Mouse (Mus musculus): Measurements from ENCODE around the gene Abat.

GRCm38 (mm10) chr16:8667814-8668213, 154.6 kb downstream of the Abat start:
- TF ChIP-seq CTCF (conservative IDR thresholded peaks at IDR 0.05; ENCODE audit: low read length) (no peak), POU5F1 (IDR thresholded peaks at IDR 0.05; ENCODE audit: borderline replicate concordance, low read length) (no peak), NANOG (IDR thresholded peaks at IDR 0.05; ENCODE audit: borderline replicate concordance, low read length) (no peak)
